Mouse (Mus musculus): ENCODE measurements around the gene Rps15.

GRCm38 (mm10) chr10:80343425-80343895, 51.2 kb downstream of the Rps15 start:
- TF ChIP-seq CTCF (IDR thresholded peaks at IDR 0.05; ENCODE audit: borderline replicate concordance, control insufficient read depth, extremely low read depth, insufficient read depth, low read length, poor library complexity) (no peak), POLR2A (IDR thresholded peaks at IDR 0.05; ENCODE audit: control insufficient read depth, extremely low read depth, insufficient read depth, low read length, poor library complexity) (no peak)
